Mouse (Mus musculus): ENCODE results near the gene Pdzd8. TPM values are rescaled to one million over a fixed set of nuclear protein-coding genes. Genes with fewer than 3 reads are reported as not detected.

Pdzd8 gene
- polyA plus RNA-seq, 1 experiment from 2014 or later = 16.7 TPM

DNA sequence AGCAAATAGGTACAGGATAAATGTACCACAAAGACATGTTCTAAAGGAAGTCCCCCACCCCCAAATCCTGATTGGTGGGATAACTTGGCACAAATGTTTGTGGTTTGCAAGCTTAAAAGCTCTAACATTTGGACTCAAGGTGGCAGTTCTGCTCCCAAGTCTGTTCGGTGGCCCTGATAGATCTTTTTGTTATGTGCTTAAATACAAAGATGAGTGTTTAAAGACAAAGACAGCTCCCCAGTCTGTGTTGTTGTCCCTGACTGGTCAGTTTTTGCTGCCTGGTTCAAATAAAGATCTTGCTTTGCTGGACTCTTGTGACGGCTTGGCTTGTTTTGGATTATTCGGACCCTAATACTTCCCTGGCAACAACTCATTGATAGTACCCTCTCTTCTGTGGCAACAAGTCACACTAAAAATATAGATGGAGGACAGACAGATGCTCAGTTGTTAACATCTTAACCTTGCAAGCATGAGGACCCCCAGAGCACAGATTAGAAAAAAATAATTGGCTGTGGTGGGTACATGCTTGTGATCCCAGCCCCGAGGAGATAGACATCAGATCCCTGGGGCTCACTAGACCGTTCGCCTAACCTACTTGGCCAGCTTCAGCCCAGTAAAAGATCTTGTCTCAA, 3.9 kb upstream of the Pdzd8 start:
- H3K9me3 ChIP-seq (ENCODE audit: control insufficient read depth, low read depth, low read length) = no peaks in the 10 kb centered on the region
- H3K27me3 ChIP-seq (ENCODE audit: control insufficient read depth, insufficient read depth, low read length) = no peaks in the 10 kb centered on the region
- no peak overlapping the region for H3K9ac ChIP-seq (replicated peaks; ENCODE audit: low read depth, low read length)
- WGBS = 86% methylated on average over 6 of the region's 6 CpGs
- no peak overlapping the region for H3K4me3 ChIP-seq (ENCODE audit: low read depth, low read length)
- ATAC-seq (ENCODE audit: insufficient number of reproducible peaks, insufficient read depth, low FRiP score, low read depth) = no peak
- no peak overlapping the region for H3K27ac ChIP-seq (ENCODE audit: low read length)
- H3K4me1 ChIP-seq (ENCODE audit: control insufficient read depth, insufficient read depth, low read length) = peaks cover 4% of the 10 kb centered on the region; the same call in 1 of the 2 replicates
- H3K36me3 ChIP-seq (ENCODE audit: control insufficient read depth, insufficient read depth, low read length) = no peaks in the 10 kb centered on the region
- H3K4me2 ChIP-seq (replicated peaks; ENCODE audit: low read depth, low read length) = no peak overlapping the region

DNA sequence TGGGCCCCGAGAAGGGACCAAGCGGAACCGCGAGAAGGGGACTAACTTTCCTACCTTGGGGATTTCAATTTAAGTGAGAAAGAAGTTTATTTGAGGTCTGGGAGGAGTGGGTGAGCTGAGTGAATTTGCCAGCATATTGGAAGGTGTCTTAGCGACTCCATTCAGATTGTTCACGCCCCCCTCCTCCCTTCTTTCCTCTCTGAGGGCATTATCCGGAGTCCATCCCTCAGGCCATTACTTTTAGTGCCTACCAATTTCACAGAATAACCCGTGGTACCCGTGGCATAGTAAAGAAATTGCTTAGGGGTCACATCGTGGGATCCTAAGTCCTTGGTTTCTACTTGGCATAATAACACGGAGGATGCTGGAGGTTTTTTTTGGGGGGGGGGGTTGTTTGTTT, 745 bp upstream of the Pdzd8 start:
- Histone ChIP-seq H3K9me3 (ENCODE audit: control insufficient read depth, low read depth, low read length) (no peaks in the 10 kb centered on the region), H3K4me2 (replicated peaks; ENCODE audit: low read depth, low read length) (peak overlapping the region; percentile 69), H3K9ac (replicated peaks; ENCODE audit: low read depth, low read length) (peak overlapping the region; percentile 88), H3K27ac (ENCODE audit: low read length) (peak overlapping the region; percentile 93), H3K4me1 (ENCODE audit: control insufficient read depth, insufficient read depth, low read length) (peaks cover 26% of the 10 kb centered on the region; the same call in 1 of the 2 replicates), H3K4me3 (ENCODE audit: low read depth, low read length) (peak overlapping the region; percentile 94), H3K36me3 (ENCODE audit: control insufficient read depth, insufficient read depth, low read length) (no peaks in the 10 kb centered on the region), H3K27me3 (ENCODE audit: control insufficient read depth, insufficient read depth, low read length) (no peaks in the 10 kb centered on the region)
- WGBS = 4% methylated on average over 11 of the region's 11 CpGs
- no peak for ATAC-seq (ENCODE audit: insufficient number of reproducible peaks, insufficient read depth, low FRiP score, low read depth)

DNA sequence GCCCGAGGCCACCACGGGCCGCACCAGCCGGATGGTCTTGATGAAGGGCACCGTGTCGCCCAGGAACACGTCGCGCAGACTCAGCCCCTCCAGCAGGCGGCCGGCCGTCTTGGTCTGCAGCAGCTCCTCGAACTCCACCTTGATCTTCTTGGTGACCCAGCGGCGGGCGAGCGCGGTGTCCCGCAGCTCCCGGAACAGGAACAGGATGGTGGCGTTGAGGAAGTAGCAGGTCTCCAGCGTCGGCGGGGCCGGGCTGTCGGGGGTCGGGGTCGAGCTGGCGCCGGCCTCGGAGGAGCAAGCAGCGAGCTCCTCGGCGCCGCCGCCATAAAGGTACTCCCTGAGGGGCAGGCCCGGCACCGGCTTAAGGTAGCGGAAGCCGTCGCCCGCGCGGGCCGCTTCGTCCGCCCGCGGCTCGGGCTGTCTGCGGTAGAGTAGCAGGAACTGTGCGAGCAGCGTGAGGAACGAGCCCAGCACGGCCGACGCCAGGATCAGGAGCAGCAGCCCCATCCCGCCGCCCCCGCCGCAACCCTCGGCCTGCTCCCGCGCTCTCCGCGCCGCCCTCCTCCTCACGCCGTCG, 411 bp downstream of the Pdzd8 start:
- H3K36me3 ChIP-seq (ENCODE audit: control insufficient read depth, insufficient read depth, low read length) = no peaks in the 10 kb centered on the region
- H3K9me3 ChIP-seq (ENCODE audit: control insufficient read depth, low read depth, low read length) = no peaks in the 10 kb centered on the region
- no peaks in the 10 kb centered on the region for H3K27me3 ChIP-seq (ENCODE audit: control insufficient read depth, insufficient read depth, low read length)
- H3K4me3 ChIP-seq (ENCODE audit: low read depth, low read length) = peak overlapping the region; percentile 94
- peak; percentile 62 for ATAC-seq (ENCODE audit: insufficient number of reproducible peaks, insufficient read depth, low FRiP score, low read depth)
- H3K4me1 ChIP-seq (ENCODE audit: control insufficient read depth, insufficient read depth, low read length) = peaks cover 26% of the 10 kb centered on the region; the same call in 1 of the 2 replicates
- H3K4me2 ChIP-seq (replicated peaks; ENCODE audit: low read depth, low read length) = peak overlapping the region; percentile 99
- peak overlapping the region; percentile 93 for H3K27ac ChIP-seq (ENCODE audit: low read length)
- H3K9ac ChIP-seq (replicated peaks; ENCODE audit: low read depth, low read length) = peak overlapping the region; percentile 88
- WGBS = under 1% methylated on average over 70 of the region's 70 CpGs

DNA sequence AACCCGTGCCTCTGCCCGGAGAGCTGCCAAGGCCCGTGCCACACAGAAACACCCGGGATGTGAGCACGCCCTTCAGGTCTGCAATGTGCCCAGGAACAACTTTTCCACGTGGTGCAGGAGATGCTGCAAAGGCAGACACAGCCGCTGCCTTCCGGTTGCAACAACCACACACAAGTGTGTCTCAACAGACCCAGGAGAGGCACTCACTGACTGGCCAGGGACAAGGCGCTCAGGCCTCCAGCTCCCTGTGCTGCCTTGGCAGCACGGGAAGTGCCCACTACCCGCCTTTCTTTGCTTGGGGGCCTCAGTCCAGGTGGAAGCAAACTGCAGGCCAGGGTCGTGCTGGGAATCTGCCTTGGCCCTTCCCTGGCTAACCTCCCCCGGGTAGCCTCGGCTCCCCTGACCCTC, 1.3 kb downstream of the Pdzd8 start:
- H3K4me3 ChIP-seq (ENCODE audit: low read depth, low read length) = peak overlapping the region; percentile 94
- peak overlapping the region; percentile 99 for H3K4me2 ChIP-seq (replicated peaks; ENCODE audit: low read depth, low read length)
- H3K36me3 ChIP-seq (ENCODE audit: control insufficient read depth, insufficient read depth, low read length) = no peaks in the 10 kb centered on the region
- no peak for ATAC-seq (ENCODE audit: insufficient number of reproducible peaks, insufficient read depth, low FRiP score, low read depth)
- no peak overlapping the region for H3K27ac ChIP-seq (ENCODE audit: low read length)
- H3K27me3 ChIP-seq (ENCODE audit: control insufficient read depth, insufficient read depth, low read length) = no peaks in the 10 kb centered on the region
- peaks cover 26% of the 10 kb centered on the region; the same call in 1 of the 2 replicates for H3K4me1 ChIP-seq (ENCODE audit: control insufficient read depth, insufficient read depth, low read length)
- under 1% methylated on average over 14 of the region's 14 CpGs for WGBS
- H3K9me3 ChIP-seq (ENCODE audit: control insufficient read depth, low read depth, low read length) = no peaks in the 10 kb centered on the region
- H3K9ac ChIP-seq (replicated peaks; ENCODE audit: low read depth, low read length) = peak overlapping the region; percentile 88

DNA sequence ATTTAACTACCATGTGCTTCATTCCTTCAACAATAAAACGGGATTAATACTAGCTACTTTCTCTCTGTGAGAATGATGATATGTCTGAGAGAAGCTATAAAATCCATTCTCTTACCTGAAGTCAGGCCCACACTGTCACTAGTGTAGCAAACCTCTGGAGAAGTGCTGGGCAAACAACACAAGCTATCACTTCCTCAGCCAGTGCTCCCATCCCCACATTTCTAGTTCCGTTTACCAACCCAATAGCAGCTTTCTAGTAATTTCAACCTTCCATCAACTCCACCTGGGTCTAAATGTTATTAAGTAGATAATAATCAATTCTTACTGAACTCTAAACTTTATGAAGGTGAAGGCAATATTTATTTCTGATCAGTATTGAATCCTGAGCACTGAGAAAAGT, 2.6 kb downstream of the Pdzd8 start:
- no peak overlapping the region for H3K9ac ChIP-seq (replicated peaks; ENCODE audit: low read depth, low read length)

DNA sequence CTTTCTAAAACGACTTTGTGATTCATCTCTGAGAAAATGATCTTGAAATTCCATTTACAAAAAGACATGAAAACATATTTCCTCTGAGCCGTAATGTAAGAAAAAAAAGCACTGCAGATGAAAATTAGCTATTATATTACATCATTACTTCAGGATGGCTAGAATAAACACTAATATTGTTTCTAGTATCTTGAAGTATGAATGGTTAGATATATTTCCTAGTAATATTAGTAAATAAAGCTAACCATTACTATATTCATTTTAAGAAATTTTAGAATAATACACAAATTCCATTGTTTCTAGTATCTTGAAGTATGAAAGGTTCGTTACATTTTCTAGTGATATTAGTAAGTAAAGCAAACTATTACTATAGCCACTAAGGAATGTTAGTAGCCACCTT, 5.7 kb downstream of the Pdzd8 start:
- WGBS = 75% methylated on average over 3 of the region's 3 CpGs

More for the DNA sequence above, 2.6 kb downstream of the Pdzd8 start:
- 26% methylated on average over 2 of the region's 2 CpGs for WGBS
- Histone ChIP-seq H3K36me3 (ENCODE audit: control insufficient read depth, insufficient read depth, low read length) (no peaks in the 10 kb centered on the region), H3K9me3 (ENCODE audit: control insufficient read depth, low read depth, low read length) (no peaks in the 10 kb centered on the region), H3K4me2 (replicated peaks; ENCODE audit: low read depth, low read length) (peak overlapping the region; percentile 99), H3K4me1 (ENCODE audit: control insufficient read depth, insufficient read depth, low read length) (peaks cover 26% of the 10 kb centered on the region; the same call in 1 of the 2 replicates), H3K4me3 (ENCODE audit: low read depth, low read length) (peak overlapping the region; percentile 94), H3K27me3 (ENCODE audit: control insufficient read depth, insufficient read depth, low read length) (no peaks in the 10 kb centered on the region), H3K27ac (ENCODE audit: low read length) (no peak overlapping the region)
- ATAC-seq (ENCODE audit: insufficient number of reproducible peaks, insufficient read depth, low FRiP score, low read depth) = no peak

DNA sequence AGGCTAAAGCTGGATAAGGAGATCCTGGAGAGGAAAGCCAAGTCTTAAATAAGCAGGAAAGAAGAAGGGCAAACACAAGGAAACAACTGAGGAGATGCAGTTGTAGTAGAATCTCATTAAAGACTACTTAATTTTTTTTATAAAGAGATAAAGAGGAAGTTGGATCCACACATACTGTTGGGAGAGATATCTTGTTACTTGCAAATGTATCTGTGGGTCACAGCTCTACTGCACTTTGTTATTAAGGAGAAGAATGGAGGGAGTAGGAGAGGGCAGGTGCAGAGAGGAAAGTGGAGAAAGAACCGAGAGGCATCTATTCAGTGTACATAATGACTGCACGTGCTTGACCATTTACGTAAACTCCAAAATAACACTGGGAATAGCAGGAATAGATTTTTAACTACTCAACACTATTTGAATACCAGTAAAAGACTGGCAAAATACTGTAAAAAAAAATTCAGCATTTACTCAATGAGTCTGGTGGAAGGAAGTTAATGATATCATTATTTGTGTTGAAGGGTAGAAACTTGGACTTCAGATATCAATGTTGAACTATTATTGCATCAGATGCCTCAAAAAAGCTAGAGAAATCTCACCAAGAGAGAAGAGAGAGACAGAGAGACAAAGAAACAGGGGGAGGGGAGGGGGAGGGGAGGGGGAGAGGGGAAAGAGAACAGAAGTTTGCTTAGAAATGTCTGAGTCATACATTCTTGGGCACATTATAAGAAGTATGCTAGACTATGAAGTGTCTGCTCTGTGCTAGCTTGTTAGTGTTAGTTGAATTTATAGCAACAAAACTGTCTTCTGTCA, 7.5 kb downstream of the Pdzd8 start:
- ATAC-seq (ENCODE audit: insufficient number of reproducible peaks, insufficient read depth, low FRiP score, low read depth) = no peak
- H3K4me2 ChIP-seq (replicated peaks; ENCODE audit: low read depth, low read length) = no peak overlapping the region
- 79% methylated on average over 3 of the region's 3 CpGs for WGBS

More for the DNA sequence above, 5.7 kb downstream of the Pdzd8 start:
- Histone ChIP-seq H3K36me3 (ENCODE audit: control insufficient read depth, insufficient read depth, low read length) (no peaks in the 10 kb centered on the region), H3K9me3 (ENCODE audit: control insufficient read depth, low read depth, low read length) (no peaks in the 10 kb centered on the region), H3K4me3 (ENCODE audit: low read depth, low read length) (no peak overlapping the region), H3K27ac (ENCODE audit: low read length) (no peak overlapping the region), H3K4me1 (ENCODE audit: control insufficient read depth, insufficient read depth, low read length) (peaks cover 23% of the 10 kb centered on the region; the same call in 1 of the 2 replicates), H3K9ac (replicated peaks; ENCODE audit: low read depth, low read length) (no peak overlapping the region), H3K27me3 (ENCODE audit: control insufficient read depth, insufficient read depth, low read length) (no peaks in the 10 kb centered on the region), H3K4me2 (replicated peaks; ENCODE audit: low read depth, low read length) (no peak overlapping the region)
- ATAC-seq (ENCODE audit: insufficient number of reproducible peaks, insufficient read depth, low FRiP score, low read depth) = no peak

DNA sequence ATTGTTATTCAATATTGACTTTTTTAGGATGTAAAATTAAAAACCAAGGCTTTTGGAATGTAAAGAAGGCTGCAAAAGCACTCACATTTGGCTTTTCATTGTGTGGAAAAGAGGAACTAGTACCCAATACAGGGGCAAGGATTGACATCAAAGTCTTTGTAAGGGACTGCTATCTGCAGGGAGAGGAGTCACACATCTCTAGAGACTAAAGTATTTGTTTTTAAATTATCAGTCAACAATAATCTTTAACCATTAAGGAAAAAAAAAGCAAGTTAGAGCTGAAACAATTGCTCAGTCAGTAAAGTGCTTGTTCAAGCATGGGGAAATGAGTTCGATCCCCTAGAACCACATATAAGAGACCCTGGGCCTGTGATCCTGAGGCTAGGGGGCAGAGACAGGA, 8.9 kb downstream of the Pdzd8 start:
- H3K4me3 ChIP-seq (ENCODE audit: low read depth, low read length) = no peak overlapping the region
- H3K27me3 ChIP-seq (ENCODE audit: control insufficient read depth, insufficient read depth, low read length) = no peaks in the 10 kb centered on the region
- WGBS = 92% methylated on average over 1 of the region's 1 CpGs
- no peak overlapping the region for H3K9ac ChIP-seq (replicated peaks; ENCODE audit: low read depth, low read length)
- no peak overlapping the region for H3K27ac ChIP-seq (ENCODE audit: low read length)
- no peaks in the 10 kb centered on the region for H3K36me3 ChIP-seq (ENCODE audit: control insufficient read depth, insufficient read depth, low read length)
- H3K4me2 ChIP-seq (replicated peaks; ENCODE audit: low read depth, low read length) = no peak overlapping the region
- no peak for ATAC-seq (ENCODE audit: insufficient number of reproducible peaks, insufficient read depth, low FRiP score, low read depth)
- 0 out of 2 replicates have a peak, but pooled peaks cover 2% of the 10 kb centered on the region for H3K4me1 ChIP-seq (ENCODE audit: control insufficient read depth, insufficient read depth, low read length)
- H3K9me3 ChIP-seq (ENCODE audit: control insufficient read depth, low read depth, low read length) = no peaks in the 10 kb centered on the region

More for the DNA sequence above, 7.5 kb downstream of the Pdzd8 start:
- Histone ChIP-seq H3K4me3 (ENCODE audit: low read depth, low read length) (no peak overlapping the region), H3K9me3 (ENCODE audit: control insufficient read depth, low read depth, low read length) (no peaks in the 10 kb centered on the region), H3K27me3 (ENCODE audit: control insufficient read depth, insufficient read depth, low read length) (no peaks in the 10 kb centered on the region), H3K36me3 (ENCODE audit: control insufficient read depth, insufficient read depth, low read length) (no peaks in the 10 kb centered on the region), H3K4me1 (ENCODE audit: control insufficient read depth, insufficient read depth, low read length) (peaks cover 9% of the 10 kb centered on the region; the same call in 1 of the 2 replicates), H3K9ac (replicated peaks; ENCODE audit: low read depth, low read length) (no peak overlapping the region), H3K27ac (ENCODE audit: low read length) (no peak overlapping the region)

Measured in stomach, embryonic 14.5 days (tissue).